ENCODE assay signal across 8 mouse cellular contexts in genomic region chr3:36000275-36001239, GRCm38 (mm10). TPM values are rescaled to one million over a fixed set of nuclear protein-coding genes. Genes with fewer than 3 reads are reported as not detected.
DNase-seq lines count a peak whose midpoint lies in the region; ATAC-seq and TF ChIP-seq lines count a peak whose summit lies in the region.

Mccc1 (minus strand) TSS chr3:36000678.

- WGBS in bone marrow, adult 2 months, result 1% methylated on average over 39 of the region's 39 CpGs
- 3% methylated on average over 39 of the region's 39 CpGs for WGBS in embryonic facial prominence, embryonic 15.5 days
- 6% methylated on average over 39 of the region's 39 CpGs for WGBS in limb, embryonic 14.5 days
- WGBS in midbrain, postnatal 0 days, result 3% methylated on average over 39 of the region's 39 CpGs

- DNase-seq in 416B (ENCODE audit: low read depth), result peak; percentile 98
- peak; percentile 97 for DNase-seq in heart, adult 8-10 months (ENCODE audit: low spot score)
- DNase-seq in kidney, adult 9 months, result peak; percentile 97
- DNase-seq in limb, embryonic 14.5 days (ENCODE audit: low spot score), result peak; percentile 96
- peak; percentile 98 for DNase-seq in midbrain, postnatal 0 days (ENCODE audit: low spot score)
- DNase-seq in spleen, postnatal 14 days (ENCODE audit: low spot score in 2 of 2), result peak; percentile 74 to 81

- no peak for TF ChIP-seq CTCF in bone marrow, adult 2 months (IDR thresholded peaks at IDR 0.05; ENCODE audit: control insufficient read depth, insufficient read depth, low read length)
- TF ChIP-seq CTCF in midbrain, postnatal 0 days (IDR thresholded peaks at IDR 0.05), result no peak

- peak; percentile 99 for ATAC-seq in embryonic facial prominence, embryonic 15.5 days (ENCODE audit: insufficient number of reproducible peaks, low FRiP score, low TSS enrichment, low read depth)
- ATAC-seq in limb, embryonic 14.5 days (ENCODE audit: low FRiP score, low read depth), result peak; percentile 99
- ATAC-seq in midbrain, postnatal 0 days (ENCODE audit: low FRiP score), result peak; percentile 100

- H3K4me2 ChIP-seq in embryonic facial prominence, embryonic 15.5 days (replicated peaks), result peak within 1 kb of the TSS; percentile 60
- H3K4me2 ChIP-seq in limb, embryonic 14.5 days (replicated peaks; ENCODE audit: low read depth, low read length, severe bottlenecking), result peak within 1 kb of the TSS; percentile 72
- H3K4me2 ChIP-seq in midbrain, postnatal 0 days (ENCODE audit: low read depth, low read length, poor library complexity, severe bottlenecking), result peak within 1 kb of the TSS; percentile 79

- H3K9me3 ChIP-seq in embryonic facial prominence, embryonic 15.5 days (replicated peaks), result no peaks in the 10 kb centered on the region
- H3K9me3 ChIP-seq in limb, embryonic 14.5 days (ENCODE audit: control insufficient read depth, low read length), result no peaks in the 10 kb centered on the region
- H3K9me3 ChIP-seq in midbrain, postnatal 0 days (ENCODE audit: low read length), result no peaks in the 10 kb centered on the region

- H3K27ac ChIP-seq in bone marrow, adult 2 months (ENCODE audit: control insufficient read depth, insufficient read depth, low read depth, low read length, poor library complexity), result peak within 1 kb of the TSS; percentile 80
- peak within 1 kb of the TSS; percentile 95 for H3K27ac ChIP-seq in embryonic facial prominence, embryonic 15.5 days (replicated peaks)
- H3K27ac ChIP-seq in limb, embryonic 14.5 days (replicated peaks; ENCODE audit: low read depth, low read length), result peak within 1 kb of the TSS; percentile 87
- H3K27ac ChIP-seq in midbrain, postnatal 0 days (ENCODE audit: low read depth, low read length), result peak within 1 kb of the TSS; percentile 92

- peak within 1 kb of the TSS; percentile 62 for H3K9ac ChIP-seq in embryonic facial prominence, embryonic 15.5 days
- H3K9ac ChIP-seq in limb, embryonic 14.5 days (ENCODE audit: low read depth, low read length, severe bottlenecking), result peak within 1 kb of the TSS; percentile 70
- H3K9ac ChIP-seq in midbrain, postnatal 0 days (replicated peaks; ENCODE audit: low read length, poor library complexity, severe bottlenecking), result peak within 1 kb of the TSS; percentile 84

- H3K4me3 ChIP-seq in bone marrow, adult 2 months (replicated peaks; ENCODE audit: control insufficient read depth, low read depth, low read length), result peak within 1 kb of the TSS; percentile 92
- H3K4me3 ChIP-seq in embryonic facial prominence, embryonic 15.5 days (replicated peaks), result peak within 1 kb of the TSS; percentile 77
- peak within 1 kb of the TSS; percentile 71 for H3K4me3 ChIP-seq in limb, embryonic 14.5 days (replicated peaks; ENCODE audit: low read length)
- H3K4me3 ChIP-seq in midbrain, postnatal 0 days (ENCODE audit: low read depth, low read length), result peak within 1 kb of the TSS; percentile 81

- peak; percentile 45; the same call in 1 of the 2 replicates for TF ChIP-seq POLR2A in bone marrow, adult 2 months (IDR thresholded peaks at IDR 0.05; ENCODE audit: borderline replicate concordance, control insufficient read depth, low read depth, low read length)
- no peak for TF ChIP-seq POLR2A in limb, embryonic 14.5 days (IDR thresholded peaks at IDR 0.05; ENCODE audit: borderline replicate concordance, extremely low read depth, insufficient read depth, insufficient read length)

- no peaks in the 10 kb centered on the region for H3K27me3 ChIP-seq in embryonic facial prominence, embryonic 15.5 days
- H3K27me3 ChIP-seq in limb, embryonic 14.5 days (ENCODE audit: control insufficient read depth, insufficient read depth, low read length), result no peaks in the 10 kb centered on the region
- H3K27me3 ChIP-seq in midbrain, postnatal 0 days (ENCODE audit: insufficient read depth, low read length), result no peaks in the 10 kb centered on the region

- no peaks in the 10 kb centered on the region; the same call in 1 of the 2 replicates for H3K4me1 ChIP-seq in bone marrow, adult 2 months (ENCODE audit: control insufficient read depth, insufficient read depth, low read length)
- 0 out of 2 replicates have a peak, but pooled peaks cover 3% of the 10 kb centered on the region for H3K4me1 ChIP-seq in embryonic facial prominence, embryonic 15.5 days
- 0 out of 2 replicates have a peak, but pooled peaks cover 4% of the 10 kb centered on the region for H3K4me1 ChIP-seq in limb, embryonic 14.5 days (ENCODE audit: control insufficient read depth, insufficient read depth, low read length)
- H3K4me1 ChIP-seq in midbrain, postnatal 0 days (ENCODE audit: insufficient read depth, low read length), result no peaks in the 10 kb centered on the region

- H3K36me3 ChIP-seq in embryonic facial prominence, embryonic 15.5 days, result 0 out of 2 replicates have a peak, but pooled peaks cover 5% of the 10 kb centered on the region
- H3K36me3 ChIP-seq in limb, embryonic 14.5 days (ENCODE audit: control insufficient read depth, insufficient read depth, low read length), result 0 out of 2 replicates have a peak, but pooled peaks cover 2% of the 10 kb centered on the region
- no peaks in the 10 kb centered on the region; the same call in 1 of the 2 replicates for H3K36me3 ChIP-seq in midbrain, postnatal 0 days (ENCODE audit: insufficient read depth, low read length)

RNA-seq across cellular contexts. Expression of gene Mccc1, which starts in this region (rescaled TPM):
- polyA plus RNA-seq in bone marrow, adult 2 months (2011; ENCODE audit: insufficient read depth, insufficient read length, low replicate concordance, missing spikeins), result 3.5 and 12.6 TPM in 2 replicates
- 31.0 and 32.1 TPM in 2 replicates for polyA plus RNA-seq in embryonic facial prominence, embryonic 15.5 days (2015; fragmentation: Nextera tagmentation; extraction: Ambion mirVana)
- 100 to 1,000 TPM in 1 of 4 experiments, 10 to 100 TPM in 3; 92.8 to 107 (median 94.9) TPM for total RNA-seq in heart, adult 8-10 months (2022)
- polyA plus RNA-seq in limb, embryonic 14.5 days (2012; rRNA removed), result 19.5 and 23.6 TPM in 2 replicates
- 29.3 and 30.8 TPM in 2 replicates for polyA plus RNA-seq in limb, embryonic 14.5 days (2014; fragmentation: Nextera tagmentation; extraction: Ambion mirVana)
- 7.2 and 18.0 TPM in 2 replicates for total RNA-seq in midbrain, postnatal 0 days (2014; rRNA removed)
- 16.1 and 19.1 TPM in 2 replicates for polyA plus RNA-seq in midbrain, postnatal 0 days (2015; fragmentation: Nextera tagmentation; extraction: Ambion mirVana)

Comparison
In these comparisons a context has a peak if more than half of its experiments do, and no peak if none do; other contexts are left out.
1. Peak in every context shown above with its lines: DNase-seq, ATAC-seq, H3K4me3 ChIP-seq and H3K27ac ChIP-seq.